Mouse (Mus musculus) embryonic facial prominence, embryonic 14.5 days (tissue): ENCODE data around the gene Olfr1317. TPM values are rescaled to one million over a fixed set of nuclear protein-coding genes. Genes with fewer than 3 reads are reported as not detected.

ENCODE experiments used
- ATAC-seq: fragments of 200-750 bp; cut with Nextera tagmentation; 2 replicates; pipeline ENCODE4 v1.8.0; 2017; ENCODE audit warnings: low read depth, moderate number of reproducible peaks, moderate TSS enrichment
- DNase-seq: peaks from one replicate; pipeline ENCODE4 v3.0.0-alpha.2; 2015; ENCODE audit warnings: low spot score
- H3K27ac ChIP-seq: fragments of 300-500 bp; sonication (generic); replicated peaks from 2 replicates; pipeline ENCODE4 v1.5.1; 2014; ENCODE audit warnings: low read depth, mild to moderate bottlenecking, low read length, moderate library complexity
- H3K27me3 ChIP-seq: fragments of 300-500 bp; sonication (generic); replicated peaks from 2 replicates; pipeline ENCODE4 v1.6.1; 2014; ENCODE audit warnings: low read length; ENCODE audit not compliant: control insufficient read depth, insufficient read depth
- H3K36me3 ChIP-seq: fragments of 300-500 bp; sonication (generic); 2 replicates; pipeline ENCODE4 v1.6.1; 2014; ENCODE audit warnings: low read length, mixed read lengths; ENCODE audit not compliant: control insufficient read depth, insufficient read depth
- H3K4me1 ChIP-seq: fragments of 300-500 bp; sonication (generic); 2 replicates; pipeline ENCODE4 v1.6.1; 2014; ENCODE audit warnings: antibody characterized with exemption, low read length; ENCODE audit not compliant: control insufficient read depth, insufficient read depth
- H3K4me2 ChIP-seq: fragments of 300-500 bp; sonication (generic); 2 replicates; pipeline ENCODE4 v1.6.1; 2014; ENCODE audit warnings: low read depth, mild to moderate bottlenecking, low read length, moderate library complexity, mixed read lengths
- H3K4me3 ChIP-seq: fragments of 300-500 bp; sonication (generic); 2 replicates; pipeline ENCODE4 v1.5.1; 2014; ENCODE audit warnings: low read depth, mild to moderate bottlenecking, low read length
- H3K9ac ChIP-seq: fragments of 300-500 bp; sonication (generic); 2 replicates; pipeline ENCODE4 v1.6.1; 2014; ENCODE audit warnings: low read depth, mild to moderate bottlenecking, low read length, moderate library complexity, mixed read lengths
- H3K9me3 ChIP-seq: fragments of 300-500 bp; sonication (generic); 2 replicates; pipeline ENCODE4 v1.6.1; 2016; ENCODE audit warnings: low read length; ENCODE audit not compliant: control insufficient read depth
- WGBS: fragments of 180-500 bp; shearing (Covaris S2); extraction: QIAGEN DNeasy Blood & Tissue Kit; methylation state at CpG from one replicate; pipeline ENCODE4 v1.1.7; 2014; 5-methylcytosine and 5-hydroxymethylcytosine counted together
- polyA plus RNA-seq: library from polyadenylated mRNA; unstranded; fragments of >200 nt; fragmentation: Nextera tagmentation; extraction: Ambion mirVana; gene quantifications from 2 replicates; pipeline ENCODE4 v1.2.1, GENCODE M21; 2014

Gene Olfr1317
- not detected in 2 replicates for polyA plus RNA-seq

- Histone ChIP-seq H3K27ac (no peak within 1 kb of the TSS), H3K4me2 (no peak within 1 kb of the TSS), H3K4me3 (no peak within 1 kb of the TSS), H3K9me3 (no peaks in the 10 kb centered on the region), H3K9ac (no peak within 1 kb of the TSS), H3K27me3 (no peaks in the 10 kb centered on the region), H3K4me1 (no peaks in the 10 kb centered on the region), H3K36me3 (no peaks in the 10 kb centered on the region)
- 71% methylated on average over 2 of the region's 2 CpGs for WGBS
- DNase-seq = no peak
- no peak for ATAC-seq
Observed at GRCm38 (mm10) chr2:112140029-112140428, at the start of gene Olfr1317. TSS of gene Olfr1317 (plus strand) at chr2:112140329.

DNA sequence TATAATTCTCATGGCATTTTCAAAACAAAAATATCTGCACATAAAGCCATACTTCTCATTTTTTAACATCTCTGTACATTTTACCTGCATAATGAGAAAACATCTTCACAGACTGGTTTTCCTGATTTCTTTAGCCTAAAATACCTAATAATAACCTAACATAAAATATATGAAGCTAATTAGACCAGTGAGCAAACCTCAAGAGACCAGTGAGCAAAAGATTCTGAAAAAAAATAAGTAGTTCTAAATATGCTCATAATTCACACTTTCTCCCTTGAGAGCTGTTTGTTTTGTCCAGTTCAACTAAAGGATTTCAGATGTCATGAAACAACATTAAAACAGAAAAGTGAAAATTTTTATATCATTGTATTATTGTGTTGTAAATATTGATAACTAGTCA is 43.4 kb upstream of the Olfr1317 start, which contains the start of gene Olfr1314:
Gene Olfr1314, minus strand, starts transcription at position 101 of the 400 bp plus-strand sequence.
- Histone ChIP-seq H3K4me2 (no peak within 1 kb of the TSS), H3K9me3 (no peaks in the 10 kb centered on the region), H3K9ac (no peak within 1 kb of the TSS), H3K4me1 (no peaks in the 10 kb centered on the region), H3K27ac (no peak within 1 kb of the TSS), H3K36me3 (no peaks in the 10 kb centered on the region), H3K27me3 (no peaks in the 10 kb centered on the region), H3K4me3 (no peak within 1 kb of the TSS)
- DNase-seq (no peak), ATAC-seq (no peak)

DNA sequence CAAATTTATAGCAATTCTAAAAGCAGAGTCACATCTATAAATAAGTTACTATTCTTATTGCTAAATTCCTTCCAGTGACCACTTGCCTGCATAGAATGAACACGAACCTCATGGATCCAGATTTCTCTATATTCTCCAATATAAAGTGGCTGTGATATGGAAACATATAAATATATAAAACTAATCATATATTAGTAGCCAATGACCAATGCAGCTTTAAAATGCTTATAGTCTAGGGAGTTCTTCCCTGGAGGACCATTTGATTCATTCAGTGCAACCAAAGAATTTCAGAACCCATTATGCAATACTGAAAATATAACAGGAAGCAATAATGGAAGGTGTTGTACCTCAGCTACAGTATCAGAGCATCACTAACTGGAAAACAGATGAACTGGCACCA is 24.8 kb upstream of the Olfr1317 start, which contains the start of gene Olfr1315-ps1:
Gene Olfr1315-ps1, minus strand, starts transcription at position 101 of the 400 bp plus-strand sequence.
- no peak within 1 kb of the TSS for H3K4me3 ChIP-seq
- H3K4me2 ChIP-seq = no peak within 1 kb of the TSS
- ATAC-seq (no peak), DNase-seq (no peak)
- no peaks in the 10 kb centered on the region for H3K9me3 ChIP-seq
- no peak within 1 kb of the TSS for H3K9ac ChIP-seq
- no peak within 1 kb of the TSS for H3K27ac ChIP-seq
- no peaks in the 10 kb centered on the region for H3K36me3 ChIP-seq
- H3K27me3 ChIP-seq = no peaks in the 10 kb centered on the region
- no peaks in the 10 kb centered on the region for H3K4me1 ChIP-seq
- WGBS = 79% methylated on average over 1 of the region's 1 CpGs

DNA sequence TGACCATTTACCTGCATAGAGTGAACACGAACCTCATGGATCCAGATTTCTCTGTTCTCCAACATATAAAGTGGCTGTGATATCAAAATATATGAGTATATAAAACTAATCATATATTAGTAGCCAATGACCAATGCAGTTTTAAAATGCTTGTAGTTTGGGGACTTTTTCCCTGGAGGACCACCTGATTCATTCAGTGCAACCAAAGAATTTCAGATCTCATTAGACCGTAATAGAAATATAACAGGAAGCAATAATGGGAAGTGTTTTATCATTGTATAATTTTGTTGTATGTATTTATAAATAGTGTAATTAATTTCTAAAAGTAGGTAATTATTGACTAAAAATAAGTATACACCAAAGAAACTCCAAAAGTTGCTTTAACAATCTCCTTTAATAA is 5.3 kb upstream of the Olfr1317 start, which contains the start of gene Olfr1316:
Gene Olfr1316, minus strand, starts transcription at position 101 of the 400 bp plus-strand sequence.
- Histone ChIP-seq H3K4me1 (no peaks in the 10 kb centered on the region), H3K27ac (no peak within 1 kb of the TSS), H3K9me3 (no peaks in the 10 kb centered on the region), H3K4me3 (no peak within 1 kb of the TSS), H3K36me3 (no peaks in the 10 kb centered on the region), H3K27me3 (no peaks in the 10 kb centered on the region), H3K9ac (no peak within 1 kb of the TSS), H3K4me2 (no peak within 1 kb of the TSS)
- 86% methylated on average over 2 of the region's 2 CpGs for WGBS
- no peak for DNase-seq
- ATAC-seq = no peak

DNA sequence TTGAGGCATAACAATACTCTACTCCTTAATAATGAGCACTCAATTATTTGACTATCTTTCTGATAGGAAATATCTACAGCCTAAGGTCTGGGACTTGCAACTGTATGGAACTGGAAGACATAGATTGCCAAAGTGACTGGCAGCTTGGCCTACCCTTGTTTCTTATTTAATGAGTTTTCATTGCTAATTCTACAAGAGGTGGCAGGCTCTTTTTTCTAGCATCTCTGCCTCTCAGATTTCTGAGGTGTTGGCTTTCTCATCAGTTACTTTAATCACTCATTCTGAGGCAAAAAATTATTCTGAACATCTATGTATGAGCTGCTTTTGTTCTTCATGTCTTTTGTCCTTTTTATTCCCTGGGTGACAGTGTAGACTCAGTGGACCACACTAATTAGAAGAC is 13.8 kb downstream of the Olfr1317 start, which contains the start of gene Olfr1318:
Gene Olfr1318, plus strand, starts transcription at position 301 of the 400 bp plus-strand sequence.
- Histone ChIP-seq H3K9ac (no peak within 1 kb of the TSS), H3K9me3 (no peaks in the 10 kb centered on the region), H3K4me1 (no peaks in the 10 kb centered on the region), H3K4me3 (no peak within 1 kb of the TSS), H3K27me3 (no peaks in the 10 kb centered on the region), H3K27ac (no peak within 1 kb of the TSS), H3K36me3 (no peaks in the 10 kb centered on the region), H3K4me2 (no peak within 1 kb of the TSS)
- no peak for ATAC-seq
- no peak for DNase-seq

Other genes with a start within 250 kb of the Olfr1317 start
- 0.11 TPM in 1 of 2 replicates, not detected in the other for gene Olfr1306, start 224.1 kb upstream of the Olfr1317 start, polyA plus RNA-seq
- not detected in 2 replicates for gene Olfr1307, start 190.9 kb upstream of the Olfr1317 start, polyA plus RNA-seq
- not detected in 2 replicates for gene Olfr1308, start 175.4 kb upstream of the Olfr1317 start, polyA plus RNA-seq
- not detected in 2 replicates for gene Olfr1309, start 150.0 kb upstream of the Olfr1317 start, polyA plus RNA-seq
- gene Olfr1310, start 127.6 kb upstream of the Olfr1317 start, polyA plus RNA-seq = not detected in 2 replicates
- not detected in 2 replicates for gene Olfr1311, start 115.9 kb upstream of the Olfr1317 start, polyA plus RNA-seq
- not detected in 2 replicates for gene Olfr1312, start 90.1 kb upstream of the Olfr1317 start, polyA plus RNA-seq
- 0.13 TPM in 1 of 2 replicates, not detected in the other for gene Olfr1313, start 62.5 kb upstream of the Olfr1317 start, polyA plus RNA-seq
- gene Olfr1314, start 43.5 kb upstream of the Olfr1317 start, polyA plus RNA-seq = not detected in 2 replicates
- not detected in 2 replicates for gene Olfr1315-ps1, start 24.9 kb upstream of the Olfr1317 start, polyA plus RNA-seq
- not detected in 2 replicates for gene Olfr1316, start 5.4 kb upstream of the Olfr1317 start, polyA plus RNA-seq
- not detected in 2 replicates for gene Olfr1318, start 13.9 kb downstream of the Olfr1317 start, polyA plus RNA-seq
- 17.5 and 19.3 TPM in 2 replicates for gene Lpcat4, start 99.1 kb downstream of the Olfr1317 start, polyA plus RNA-seq
- gene Nutm1, start 119.0 kb downstream of the Olfr1317 start, polyA plus RNA-seq = not detected in 2 replicates
- gene Nop10, start 121.6 kb downstream of the Olfr1317 start, polyA plus RNA-seq = 186 and 203 TPM in 2 replicates
- gene Slc12a6, start 125.5 kb downstream of the Olfr1317 start, polyA plus RNA-seq = 15.6 and 16.5 TPM in 2 replicates
- not detected in 2 replicates for gene Gm21985, start 126.0 kb downstream of the Olfr1317 start, polyA plus RNA-seq
- 108 TPM in 2 replicates for gene Emc4, start 227.7 kb downstream of the Olfr1317 start, polyA plus RNA-seq
- 50.1 and 53.1 TPM in 2 replicates for gene Katnbl1, start 238.9 kb downstream of the Olfr1317 start, polyA plus RNA-seq